Mouse (Mus musculus) embryonic facial prominence, embryonic 10.5 days (tissue): ENCODE data around the gene Slc7a11. TPM values are rescaled to one million over a fixed set of nuclear protein-coding genes. Genes with fewer than 3 reads are reported as not detected.

ENCODE experiments used
- DNase-seq: peaks from one replicate; pipeline ENCODE4 v3.0.0-alpha.2; 2017; ENCODE audit warnings: low spot score
- H3K27ac ChIP-seq: fragments of 300-500 bp; sonication (generic); replicated peaks from 2 replicates; pipeline ENCODE4 v1.5.1; 2016; ENCODE audit warnings: mild to moderate bottlenecking
- H3K27me3 ChIP-seq: fragments of 300-500 bp; sonication (generic); replicated peaks from 2 replicates; pipeline ENCODE4 v1.6.1; 2016; ENCODE audit warnings: low read depth, mild to moderate bottlenecking; ENCODE audit not compliant: poor library complexity, severe bottlenecking
- H3K36me3 ChIP-seq: fragments of 300-500 bp; sonication (generic); replicated peaks from 2 replicates; pipeline ENCODE4 v1.6.1; 2016; ENCODE audit warnings: mild to moderate bottlenecking, moderate library complexity
- H3K4me1 ChIP-seq: fragments of 300-500 bp; sonication (generic); 2 replicates; pipeline ENCODE4 v1.6.1; 2016
- H3K4me3 ChIP-seq: fragments of 300-500 bp; sonication (generic); 2 replicates; pipeline ENCODE4 v1.5.1; 2016; ENCODE audit warnings: mild to moderate bottlenecking, moderate library complexity
- H3K9me3 ChIP-seq: fragments of 300-500 bp; sonication (generic); 2 replicates; pipeline ENCODE4 v1.6.1; 2016; ENCODE audit warnings: mild to moderate bottlenecking
- WGBS: fragments of 180-500 bp; shearing (Covaris S2); methylation state at CpG from one replicate; pipeline ENCODE4 v1.1.7; 2016; 5-methylcytosine and 5-hydroxymethylcytosine counted together
- polyA plus RNA-seq: library from polyadenylated mRNA; unstranded; fragments of >200 nt; fragmentation: Nextera tagmentation; extraction: Ambion mirVana; gene quantifications from 2 replicates; pipeline ENCODE4 v1.2.1, GENCODE M21; 2016

Slc7a11 gene
- polyA plus RNA-seq, 1 experiment from 2014 or later, result 1.5 TPM

DNA sequence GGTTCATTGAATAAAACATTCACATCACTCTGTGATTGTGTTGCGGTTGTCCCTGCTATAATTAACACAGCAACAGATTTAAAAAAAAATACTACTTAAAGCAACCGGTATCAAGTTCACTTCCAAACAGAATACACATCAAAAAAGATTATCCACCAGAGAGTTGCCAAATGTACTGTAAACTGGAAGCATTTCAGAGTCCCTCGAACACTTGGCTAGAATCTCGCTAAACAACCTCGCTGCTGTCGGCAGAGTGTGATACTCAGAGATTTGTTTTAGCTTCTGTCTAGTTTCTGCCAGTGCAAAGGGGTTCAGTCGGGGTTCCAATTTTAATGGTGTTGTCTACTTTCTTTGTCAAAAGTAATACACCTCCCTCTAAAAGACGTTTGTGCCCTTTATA, 118.9 kb downstream of the Slc7a11 start:
- no peak for DNase-seq
- Histone ChIP-seq H3K4me3 (no peak overlapping the region), H3K27me3 (no peaks in the 10 kb centered on the region), H3K4me1 (no peaks in the 10 kb centered on the region), H3K36me3 (no peaks in the 10 kb centered on the region), H3K27ac (no peak overlapping the region), H3K9me3 (no peaks in the 10 kb centered on the region)
- 75% methylated on average over 8 of the region's 8 CpGs for WGBS

DNA sequence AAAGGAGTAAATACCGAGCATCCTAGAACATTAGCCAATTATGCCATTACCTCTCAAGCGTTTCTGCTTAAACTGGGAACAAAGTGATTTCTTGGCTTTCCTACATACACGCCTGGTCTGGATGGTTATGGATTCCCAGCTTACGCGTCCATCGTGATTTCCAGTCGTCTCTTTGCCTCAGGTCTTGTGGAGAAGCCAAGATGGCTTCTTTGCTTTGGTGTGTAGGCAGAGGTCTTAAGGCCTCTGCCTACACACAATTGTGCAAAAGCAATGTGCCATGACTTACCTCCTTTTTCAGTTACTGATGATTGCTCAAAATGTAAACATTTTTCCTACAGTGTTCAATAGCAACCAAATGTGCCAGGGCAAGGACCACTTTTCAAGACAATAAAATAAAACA, 119.5 kb downstream of the Slc7a11 start:
- H3K4me3 ChIP-seq, result no peak overlapping the region
- no peaks in the 10 kb centered on the region for H3K9me3 ChIP-seq
- H3K27me3 ChIP-seq, result no peaks in the 10 kb centered on the region
- 93% methylated on average over 7 of the region's 7 CpGs for WGBS
- H3K36me3 ChIP-seq, result no peaks in the 10 kb centered on the region
- no peaks in the 10 kb centered on the region for H3K4me1 ChIP-seq
- no peak overlapping the region for H3K27ac ChIP-seq
- no peak for DNase-seq

DNA sequence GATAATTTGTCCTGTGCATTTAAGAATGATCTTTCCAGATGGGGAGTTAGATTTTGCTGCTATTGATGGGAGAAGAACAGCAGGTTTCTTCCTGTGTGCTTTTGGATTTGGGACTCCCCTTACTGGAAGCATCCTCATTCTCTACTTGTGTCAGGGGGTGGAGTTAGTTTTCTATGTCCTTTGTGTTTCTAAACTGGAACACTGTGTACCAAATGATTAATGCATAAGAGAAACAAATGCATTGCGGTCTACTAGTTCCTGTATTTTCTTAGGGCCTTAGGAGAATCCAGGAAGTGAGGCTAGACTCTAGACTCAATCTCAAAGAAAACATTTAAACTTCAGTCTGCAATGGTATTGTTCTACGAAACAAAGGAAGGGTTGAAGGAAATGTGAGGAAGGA, 122.6 kb downstream of the Slc7a11 start:
- 88% methylated on average over 2 of the region's 2 CpGs for WGBS
- Histone ChIP-seq H3K4me1 (no peaks in the 10 kb centered on the region), H3K36me3 (no peaks in the 10 kb centered on the region), H3K4me3 (no peak overlapping the region), H3K9me3 (no peaks in the 10 kb centered on the region), H3K27ac (no peak overlapping the region), H3K27me3 (no peaks in the 10 kb centered on the region)
- no peak for DNase-seq

DNA sequence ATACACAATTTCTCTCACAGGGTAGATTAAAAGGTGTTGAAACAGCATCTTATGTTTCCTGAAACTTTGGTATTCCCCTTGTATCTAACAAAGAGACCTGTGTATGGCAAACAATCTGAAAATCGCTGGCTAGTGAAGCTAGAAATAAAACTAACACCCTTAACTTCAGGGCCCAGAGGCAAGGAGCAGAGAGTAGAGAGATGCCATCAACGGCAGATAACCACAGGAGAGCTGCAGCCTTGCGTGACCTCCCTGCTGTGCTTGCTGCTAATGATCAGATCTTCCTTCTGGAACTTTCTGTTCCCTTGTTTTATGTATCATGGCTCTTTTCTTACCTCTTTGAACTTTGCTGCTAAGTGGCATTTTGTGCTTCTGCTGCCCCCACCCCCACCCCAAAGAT, 125.3 kb downstream of the Slc7a11 start:
- Histone ChIP-seq H3K36me3 (no peaks in the 10 kb centered on the region), H3K27ac (no peak overlapping the region), H3K4me3 (no peak overlapping the region), H3K4me1 (no peaks in the 10 kb centered on the region), H3K9me3 (no peaks in the 10 kb centered on the region), H3K27me3 (no peaks in the 10 kb centered on the region)
- WGBS, result 55% methylated on average over 3 of the region's 3 CpGs
- no peak for DNase-seq

DNA sequence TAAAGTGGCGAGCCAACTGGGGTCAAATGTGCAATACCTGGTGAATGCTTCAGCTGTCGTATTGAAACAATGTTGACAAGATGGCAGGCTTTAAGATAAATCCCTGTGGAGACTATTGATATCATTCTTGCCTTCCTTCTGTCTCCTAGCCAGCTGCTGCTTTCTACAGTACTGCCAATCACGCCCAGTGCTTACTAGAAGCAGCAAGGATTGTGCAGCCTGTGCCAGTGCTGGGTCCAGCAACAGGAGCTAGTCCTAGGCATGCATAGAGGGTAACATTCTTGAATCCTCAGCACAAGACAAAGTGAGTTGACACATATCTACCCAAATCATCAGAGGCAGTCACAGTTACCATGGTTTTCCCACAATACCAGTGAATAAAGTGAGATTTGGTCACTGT, 129.6 kb downstream of the Slc7a11 start:
- no peak overlapping the region for H3K4me3 ChIP-seq
- H3K27me3 ChIP-seq, result no peaks in the 10 kb centered on the region
- 72% methylated on average over 3 of the region's 3 CpGs for WGBS
- H3K9me3 ChIP-seq, result no peaks in the 10 kb centered on the region
- no peaks in the 10 kb centered on the region for H3K4me1 ChIP-seq
- no peaks in the 10 kb centered on the region for H3K36me3 ChIP-seq
- H3K27ac ChIP-seq, result no peak overlapping the region
- no peak for DNase-seq

DNA sequence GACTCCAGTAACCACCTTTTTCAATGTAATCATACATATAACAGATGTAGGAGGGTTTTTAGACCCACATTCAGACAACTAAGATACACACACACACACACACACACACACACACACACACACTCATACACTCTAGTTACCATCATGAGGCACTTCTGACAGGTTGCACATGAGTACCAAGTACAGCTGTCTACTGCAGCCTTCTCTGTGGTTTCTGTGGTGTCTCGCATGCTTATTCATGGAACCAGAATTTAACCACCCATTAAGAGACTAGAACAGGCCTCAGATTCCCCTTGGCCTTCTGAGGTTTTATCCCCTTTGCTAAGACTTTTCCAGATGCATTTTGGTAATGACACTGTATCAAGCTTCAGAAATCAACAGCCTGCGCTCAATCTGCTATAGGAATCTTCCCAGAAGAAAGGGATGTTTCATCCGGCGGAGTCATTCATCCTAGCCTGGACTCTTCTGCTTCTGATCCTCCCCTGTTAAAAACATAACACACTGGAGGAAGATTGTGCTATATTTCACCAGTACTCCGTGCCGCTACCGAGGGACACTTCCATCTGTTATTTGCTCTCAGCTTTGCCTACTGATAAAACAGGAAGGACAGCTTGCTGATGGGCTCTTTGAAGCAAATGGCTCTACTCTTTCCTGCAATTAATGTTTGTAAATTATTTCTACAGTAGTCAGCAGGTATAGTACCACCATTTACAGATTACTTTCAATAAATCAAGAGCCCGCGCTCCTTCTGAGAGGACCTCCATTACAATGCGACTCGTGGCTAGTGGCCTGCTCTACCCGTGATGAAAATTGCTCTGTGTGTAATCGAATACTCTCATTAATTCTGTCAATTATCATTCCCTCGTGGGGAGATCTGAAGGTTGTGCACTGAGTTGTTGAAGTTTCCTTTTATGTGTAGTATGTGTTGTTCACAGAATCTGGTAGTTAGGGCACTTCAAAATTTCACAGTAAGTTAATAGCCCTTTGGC, 135.8 kb downstream of the Slc7a11 start:
- Histone ChIP-seq H3K4me1 (peaks cover 5% of the 10 kb centered on the region), H3K4me3 (no peak overlapping the region), H3K9me3 (no peaks in the 10 kb centered on the region), H3K27me3 (no peaks in the 10 kb centered on the region), H3K27ac (no peak overlapping the region; the same call in 1 of the 2 replicates), H3K36me3 (no peaks in the 10 kb centered on the region)
- DNase-seq, result no peak
- 75% methylated on average over 14 of the region's 14 CpGs for WGBS

DNA sequence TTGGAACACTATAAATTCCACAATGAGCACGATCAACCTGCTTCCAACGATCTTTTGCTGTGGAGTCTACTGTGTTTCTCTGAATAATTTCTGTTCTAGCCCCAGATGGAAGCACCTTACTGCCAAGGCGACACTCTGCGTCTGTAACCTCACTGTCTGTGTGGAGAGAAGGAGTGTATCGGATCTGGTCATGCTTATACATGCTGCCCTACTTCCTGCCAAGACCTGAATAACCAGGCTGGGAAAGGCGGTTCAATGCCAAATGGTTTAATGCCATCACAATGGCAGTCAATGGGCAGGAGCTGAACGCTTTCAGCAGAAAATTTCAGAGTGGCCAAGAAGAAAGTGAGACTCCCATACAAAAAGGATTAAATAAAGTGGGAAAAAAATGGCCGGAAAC, 137.1 kb downstream of the Slc7a11 start:
- Histone ChIP-seq H3K9me3 (no peaks in the 10 kb centered on the region), H3K27me3 (no peaks in the 10 kb centered on the region), H3K27ac (no peak overlapping the region), H3K4me1 (peaks cover 5% of the 10 kb centered on the region), H3K4me3 (no peak overlapping the region), H3K36me3 (no peaks in the 10 kb centered on the region)
- WGBS, result 90% methylated on average over 8 of the region's 8 CpGs
- DNase-seq, result no peak

DNA sequence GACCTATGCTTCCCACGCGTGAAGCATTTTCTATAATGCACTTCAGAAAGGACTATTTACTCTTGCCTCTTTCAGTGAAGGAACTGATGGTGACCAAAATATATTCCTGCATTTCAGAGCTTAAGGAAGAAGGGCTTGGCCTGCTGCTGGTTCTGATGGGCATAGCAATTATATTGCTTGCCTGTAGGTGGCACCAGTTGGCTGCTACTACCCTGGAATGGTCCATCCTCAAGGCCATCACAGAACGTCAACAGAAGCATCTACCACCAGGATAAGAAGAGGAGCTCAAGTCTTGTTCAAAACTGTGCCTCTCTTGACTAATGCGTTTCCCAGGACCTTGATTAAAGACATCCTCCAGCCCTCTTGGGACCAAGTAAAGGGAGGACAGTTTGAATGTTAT, 139.3 kb downstream of the Slc7a11 start:
- H3K36me3 ChIP-seq, result no peaks in the 10 kb centered on the region
- no peak overlapping the region for H3K4me3 ChIP-seq
- no peaks in the 10 kb centered on the region for H3K9me3 ChIP-seq
- peaks cover 5% of the 10 kb centered on the region for H3K4me1 ChIP-seq
- H3K27ac ChIP-seq, result no peak overlapping the region
- WGBS, result 49% methylated on average over 4 of the region's 4 CpGs
- DNase-seq, result peak; percentile 46
- H3K27me3 ChIP-seq, result no peaks in the 10 kb centered on the region

DNA sequence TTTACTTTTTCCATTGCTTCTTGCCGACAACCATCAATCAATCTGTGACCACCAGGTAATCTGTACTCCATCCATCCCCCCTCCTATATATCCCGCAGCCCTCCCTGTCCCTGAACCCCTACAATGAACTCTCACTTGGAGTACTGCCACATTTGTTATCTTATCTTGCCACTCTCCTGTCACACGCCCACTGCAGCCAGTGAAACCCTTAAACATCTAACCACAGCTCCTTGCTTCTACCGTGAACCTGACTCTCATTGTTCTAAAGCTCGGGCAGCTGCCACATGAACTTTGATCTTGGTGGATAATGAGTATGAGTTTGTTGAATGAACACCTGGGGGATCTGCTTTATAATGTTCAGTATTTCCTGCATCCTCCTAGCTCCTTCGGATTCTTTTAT, 140.8 kb downstream of the Slc7a11 start:
- H3K4me3 ChIP-seq, result no peak overlapping the region
- H3K27ac ChIP-seq, result no peak overlapping the region
- peaks cover under 1% of the 10 kb centered on the region; the same call in 1 of the 2 replicates for H3K4me1 ChIP-seq
- no peaks in the 10 kb centered on the region for H3K36me3 ChIP-seq
- no peaks in the 10 kb centered on the region for H3K9me3 ChIP-seq
- H3K27me3 ChIP-seq, result no peaks in the 10 kb centered on the region
- no peak for DNase-seq
- 77% methylated on average over 6 of the region's 6 CpGs for WGBS

DNA sequence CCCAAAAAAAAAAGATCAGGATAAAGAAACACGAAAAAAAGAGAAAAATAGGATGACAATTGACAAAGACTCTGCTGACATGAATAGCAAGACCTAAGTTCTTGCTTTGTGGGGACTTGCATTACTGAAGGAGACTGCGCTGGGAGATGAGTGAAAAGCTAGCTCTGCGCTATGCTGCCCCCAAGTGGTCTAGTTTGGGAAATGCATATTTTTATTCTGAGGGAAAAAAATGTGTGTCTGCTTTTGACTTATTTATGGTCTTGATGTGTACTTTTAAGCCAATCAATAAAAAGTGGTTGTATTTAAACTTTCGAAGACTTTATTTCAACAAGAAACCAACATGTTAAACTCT, 142.5 kb downstream of the Slc7a11 start:
- Histone ChIP-seq H3K36me3 (no peaks in the 10 kb centered on the region), H3K27ac (no peak overlapping the region), H3K4me1 (0 out of 2 replicates have a peak, but pooled peaks cover 3% of the 10 kb centered on the region), H3K27me3 (no peaks in the 10 kb centered on the region), H3K9me3 (no peaks in the 10 kb centered on the region), H3K4me3 (no peak overlapping the region)
- WGBS, result 8% methylated on average over 4 of the region's 4 CpGs
- peak; percentile 68 for DNase-seq

DNA sequence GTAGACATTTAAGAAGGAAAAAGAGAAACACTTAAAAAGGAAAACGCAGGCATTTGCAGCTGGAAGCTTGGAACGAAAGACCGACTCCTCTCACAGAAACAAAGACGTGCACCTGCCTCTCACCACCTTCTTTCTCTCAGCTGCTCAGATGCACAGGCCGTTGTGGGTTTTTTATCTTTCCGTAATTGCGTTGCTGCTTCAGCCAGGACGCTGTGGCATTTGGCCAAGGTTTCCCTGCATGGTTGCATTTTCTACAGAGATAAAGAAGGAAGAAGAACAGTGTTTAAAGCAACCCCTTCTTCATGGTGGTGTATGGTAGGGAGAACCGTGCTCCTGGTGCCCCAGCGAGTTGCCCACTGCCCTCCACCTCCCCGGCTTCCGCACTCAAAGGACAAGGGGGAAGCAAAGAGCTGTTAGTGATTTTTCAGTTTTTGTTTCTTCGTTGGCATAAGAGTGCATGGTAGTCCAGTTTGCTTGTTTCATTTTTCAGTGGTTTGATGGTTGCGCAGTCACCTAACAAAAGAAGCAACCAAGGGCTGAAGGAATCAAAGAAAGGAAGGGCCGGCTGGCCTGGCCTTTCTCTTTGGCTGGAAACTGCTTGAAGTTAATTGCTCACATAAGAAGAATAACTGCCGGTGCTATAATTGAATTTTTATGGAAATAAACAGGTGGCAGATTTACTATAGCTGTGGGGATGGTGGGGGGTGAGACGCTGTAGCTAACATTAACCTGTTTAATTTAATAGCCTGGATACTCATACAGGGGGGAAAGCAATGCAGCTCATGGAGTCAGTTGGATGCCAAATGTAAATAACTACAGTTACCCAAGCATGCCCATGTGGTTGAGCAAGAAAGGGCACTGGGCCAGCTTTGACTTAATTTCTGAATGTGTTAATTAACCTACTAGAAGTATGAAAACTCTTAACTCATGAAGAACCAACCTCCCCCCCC, 143.1 kb downstream of the Slc7a11 start:
- H3K4me3 ChIP-seq, result no peak overlapping the region
- H3K36me3 ChIP-seq, result no peaks in the 10 kb centered on the region
- no peak overlapping the region for H3K27ac ChIP-seq
- DNase-seq, result no peak
- H3K9me3 ChIP-seq, result no peaks in the 10 kb centered on the region
- 0 out of 2 replicates have a peak, but pooled peaks cover 3% of the 10 kb centered on the region for H3K4me1 ChIP-seq
- 85% methylated on average over 17 of the region's 17 CpGs for WGBS
- H3K27me3 ChIP-seq, result no peaks in the 10 kb centered on the region

DNA sequence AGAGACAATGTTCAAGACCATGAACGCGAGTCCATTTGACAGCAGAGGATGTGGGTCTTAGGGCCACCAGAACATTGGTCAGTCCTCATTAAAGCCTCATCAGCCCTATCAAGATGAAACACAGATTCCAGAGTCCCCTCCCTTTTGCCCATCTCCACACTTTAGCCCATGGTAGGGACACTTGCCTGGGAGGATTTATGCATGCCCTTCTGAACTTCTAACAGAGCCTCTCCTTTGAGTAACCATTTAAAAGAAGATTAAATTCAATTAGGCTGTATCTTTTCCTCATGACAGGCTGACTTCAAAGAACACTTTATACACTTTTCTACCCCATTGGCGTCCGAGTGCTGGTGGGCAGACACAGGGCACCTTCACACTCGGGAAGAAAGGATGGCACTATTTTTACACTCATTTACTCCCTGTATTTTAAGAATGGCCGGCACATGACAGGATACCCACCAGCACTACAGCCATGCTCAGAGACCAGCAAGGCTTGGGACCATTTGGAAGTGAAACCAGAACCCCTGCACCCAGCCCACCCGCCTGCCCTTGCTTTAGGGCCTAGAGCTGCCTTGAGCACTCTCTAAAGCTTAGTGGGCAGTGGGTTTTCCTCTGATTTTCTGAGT, 144.9 kb downstream of the Slc7a11 start:
- Histone ChIP-seq H3K4me1 (0 out of 2 replicates have a peak, but pooled peaks cover 3% of the 10 kb centered on the region), H3K27me3 (no peaks in the 10 kb centered on the region), H3K36me3 (no peaks in the 10 kb centered on the region), H3K27ac (0 out of 2 replicates have a peak overlapping the region, but pooled peaks have one; percentile 4), H3K9me3 (no peaks in the 10 kb centered on the region), H3K4me3 (no peak overlapping the region)
- 73% methylated on average over 7 of the region's 7 CpGs for WGBS
- DNase-seq, result no peak
